Mouse (Mus musculus) kidney, adult 8-10 months (tissue): ENCODE data around the gene Anapc11.
"Not testable (repeated sequence)": the region's sequence is repeated elsewhere in the genome, so short reads cannot be mapped to it uniquely, and the experiment has no call there.

Experiments used
- DNase-seq, 2 experiments: peaks; one replicate each; pipeline ENCODE4 v3.0.0; 2022

The Anapc11 gene

DNA sequence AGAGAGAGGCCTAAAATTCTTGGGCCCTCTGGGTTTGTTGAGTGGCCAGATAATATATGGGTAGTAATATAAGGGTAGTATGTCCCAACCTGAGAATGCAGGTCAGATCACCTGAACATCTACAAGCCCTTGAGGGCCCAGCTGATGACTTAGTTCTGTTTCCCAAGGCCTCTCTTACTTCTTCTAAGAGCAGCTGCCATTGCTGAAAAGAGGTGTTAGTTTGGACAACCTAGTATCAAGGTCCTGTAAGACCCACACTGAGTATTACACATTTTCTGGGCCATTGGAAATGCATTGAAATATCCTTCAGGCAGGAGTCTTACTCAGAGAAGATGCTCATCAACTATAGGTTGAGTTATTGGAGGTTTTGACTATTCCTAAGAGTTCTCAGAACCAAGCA, 22.3 kb upstream of the Anapc11 start:
- DNase-seq = no peak

DNA sequence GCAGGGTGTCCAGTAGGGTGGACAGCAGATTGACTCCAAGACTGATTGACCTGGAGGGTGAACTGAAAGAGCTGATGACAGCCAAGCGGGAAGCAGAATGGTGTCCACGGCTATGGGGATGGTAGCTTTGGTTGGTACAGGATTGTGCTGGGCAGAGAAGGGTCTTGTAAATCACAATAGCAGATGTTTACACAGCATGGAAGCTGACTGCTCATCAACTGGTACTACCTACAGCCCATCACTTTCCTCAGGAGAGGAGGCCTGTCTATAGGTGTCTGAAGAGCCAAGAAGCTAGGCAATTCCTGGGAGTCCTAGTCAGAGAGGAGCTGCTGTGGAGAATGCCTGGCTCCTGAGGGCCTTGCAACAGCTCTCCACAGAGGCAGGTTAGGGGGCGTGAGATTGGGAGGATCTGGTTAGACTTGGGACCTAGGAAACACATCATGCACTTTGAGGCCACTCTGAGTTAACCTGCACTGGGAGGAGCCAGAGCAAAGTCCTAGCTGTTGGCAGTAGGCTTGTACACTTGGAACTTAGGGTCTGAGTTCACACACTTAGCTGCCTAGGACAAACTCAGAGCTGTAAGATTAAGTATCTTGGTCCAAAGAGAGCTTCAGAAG, 21.7 kb upstream of the Anapc11 start:
- DNase-seq = peak; percentile 85 to 91

DNA sequence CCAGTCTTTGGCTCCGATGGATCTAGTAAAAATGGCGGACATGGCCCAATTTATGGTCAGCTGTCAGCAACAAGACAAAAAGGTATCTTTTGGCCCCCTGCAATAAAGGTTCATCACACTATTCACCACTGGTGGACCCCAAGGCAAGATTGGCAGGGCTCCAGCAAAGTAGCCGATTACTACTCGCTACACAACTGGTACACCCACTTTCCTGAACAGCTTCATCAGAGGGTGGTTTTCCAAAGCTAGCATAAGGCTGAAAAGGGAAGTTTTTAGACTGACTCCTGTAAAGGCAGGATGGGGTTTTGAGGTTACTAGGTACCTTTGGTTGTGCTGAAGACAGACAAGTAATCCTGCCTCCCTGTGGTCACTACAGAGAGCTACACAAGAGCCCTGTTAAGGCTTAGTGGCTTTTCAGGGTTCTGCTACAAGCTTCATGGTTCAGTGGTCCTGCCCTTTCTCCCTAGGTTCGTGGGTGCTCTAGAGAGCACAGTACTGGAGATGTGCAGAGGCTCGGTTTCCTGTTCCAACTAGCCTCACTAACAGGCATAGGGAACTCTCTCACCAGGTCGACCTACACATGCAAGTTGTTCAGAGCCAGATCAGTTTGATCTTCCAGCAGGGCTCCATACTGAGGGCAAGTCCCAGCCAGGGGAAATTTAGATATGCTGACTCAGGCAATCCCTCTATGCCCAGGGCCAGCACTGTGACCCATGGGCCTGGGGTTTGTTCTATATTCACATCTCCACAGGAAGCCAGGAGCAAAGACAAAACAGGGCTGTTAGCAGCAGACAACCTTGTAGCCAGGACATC, 20.8 kb upstream of the Anapc11 start:
- DNase-seq = peak; percentile 66 to 75

DNA sequence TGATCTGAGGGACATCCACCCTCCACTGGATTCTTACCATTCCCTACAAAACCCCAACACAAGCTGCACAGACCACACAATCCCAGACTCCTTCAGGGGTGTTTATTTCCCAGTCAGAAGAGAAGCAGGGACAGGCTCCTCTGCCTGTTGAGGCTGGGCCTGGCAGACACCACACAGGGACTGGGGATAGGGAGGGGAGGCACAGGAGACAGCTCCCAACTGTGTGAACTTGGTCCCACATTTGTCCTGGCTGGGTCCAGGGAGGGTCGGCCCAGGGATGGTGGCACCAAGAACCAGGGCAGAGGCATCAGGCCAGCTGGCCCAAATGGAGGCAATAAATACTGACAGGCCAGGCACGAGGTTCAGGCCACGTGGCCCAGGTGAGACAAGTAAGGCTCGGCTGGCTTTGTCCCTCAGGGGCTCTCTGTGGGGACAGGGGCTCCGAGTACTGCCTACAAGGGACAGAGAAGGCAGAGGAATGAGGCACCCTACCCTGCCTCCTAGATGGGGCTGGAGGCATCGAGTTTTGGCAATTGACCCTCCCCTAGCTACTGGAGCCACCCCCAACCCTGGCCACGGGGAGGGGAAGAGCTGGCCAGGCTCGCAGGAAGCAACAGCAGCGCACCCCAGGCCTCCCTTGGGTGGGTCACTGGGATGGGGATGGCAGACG, 20.1 kb upstream of the Anapc11 start:
- DNase-seq = peak; percentile 60

DNA sequence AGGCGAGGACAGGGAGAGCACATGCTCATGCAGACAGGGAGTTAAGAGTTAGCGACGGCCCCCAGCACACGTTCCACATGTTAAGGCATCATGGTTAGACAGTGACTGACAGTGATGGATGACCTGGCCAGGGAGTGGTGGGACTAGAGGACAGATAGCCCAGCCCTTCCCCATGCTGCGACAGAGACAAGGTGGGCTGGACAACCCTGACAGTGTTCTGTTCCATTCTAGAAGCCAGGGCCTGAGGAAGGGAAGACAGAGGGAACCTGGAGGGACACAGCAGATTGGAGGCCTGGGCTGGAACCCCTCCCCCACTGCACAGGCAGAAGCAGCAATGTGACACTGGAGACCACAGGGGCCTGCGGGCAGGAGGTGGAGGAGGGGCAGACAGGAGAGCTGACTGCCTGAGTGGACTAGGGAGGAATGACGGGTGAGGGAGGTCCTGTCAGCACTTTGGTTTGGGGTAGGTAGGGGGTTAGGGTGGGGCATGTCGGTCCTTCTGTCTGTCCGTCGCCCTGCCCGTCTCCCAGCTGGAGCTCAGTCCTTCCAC, 19.5 kb upstream of the Anapc11 start:
- peak in 1 of 2 experiments; percentile 27 for DNase-seq

DNA sequence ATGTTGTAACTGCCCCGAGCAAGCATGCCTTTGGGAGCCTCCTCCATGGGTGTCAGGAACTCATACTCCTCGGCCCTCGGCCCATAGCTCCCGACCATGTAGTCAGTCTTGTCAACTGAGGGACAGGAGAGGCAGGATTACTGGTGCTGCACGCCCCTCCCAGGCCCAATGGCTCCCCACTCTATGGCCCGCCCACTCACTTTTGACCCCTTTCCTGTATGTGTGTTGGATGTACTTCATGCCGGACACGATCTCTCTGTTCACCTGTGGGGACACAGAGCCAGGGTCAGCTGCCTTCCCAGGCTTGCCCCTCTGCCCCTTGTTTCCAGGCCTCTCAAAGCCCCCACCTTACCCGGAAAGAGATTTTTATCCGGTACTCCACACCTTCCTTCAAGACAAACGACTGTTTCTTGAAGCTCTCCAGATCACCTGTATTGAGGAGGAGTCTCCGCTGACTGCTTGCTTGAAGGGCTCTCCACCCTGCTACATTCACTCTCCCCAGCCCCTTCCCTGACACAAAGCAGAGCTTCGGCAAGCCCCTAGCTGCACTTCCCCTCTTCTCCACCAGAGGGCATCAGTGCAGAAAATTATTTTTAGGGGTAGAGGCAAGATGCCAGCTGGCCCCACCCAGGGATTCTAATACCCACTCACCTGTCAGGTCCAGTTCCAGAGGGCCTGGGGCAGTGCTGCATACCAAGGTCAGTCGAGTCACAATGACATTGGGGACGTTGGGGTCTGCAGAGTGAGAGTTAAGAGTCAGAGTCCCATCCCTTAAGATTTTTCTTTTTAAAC, 18.7 kb upstream of the Anapc11 start:
- DNase-seq = peak; percentile 59 to 79

DNA sequence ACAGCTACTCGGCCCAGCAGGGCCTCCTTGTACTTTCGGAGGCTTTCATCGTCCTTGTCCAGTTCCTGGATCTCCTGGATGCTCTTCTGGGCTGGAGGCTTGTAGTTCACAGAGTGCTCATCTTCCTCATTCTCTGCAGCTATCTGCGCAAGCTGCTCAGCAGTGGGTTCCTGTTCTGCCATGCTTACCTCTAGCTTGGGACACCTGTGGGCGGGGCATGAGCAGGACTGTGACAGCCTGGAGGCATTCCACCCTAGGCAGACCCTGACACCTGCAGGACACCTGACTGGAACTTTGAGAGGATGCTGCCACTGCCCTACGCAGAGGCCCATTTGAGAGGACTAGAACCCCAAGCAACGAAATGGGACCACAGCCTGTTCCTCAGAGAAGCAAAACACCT, 18.0 kb upstream of the Anapc11 start:
- DNase-seq = peak; percentile 43 to 49

DNA sequence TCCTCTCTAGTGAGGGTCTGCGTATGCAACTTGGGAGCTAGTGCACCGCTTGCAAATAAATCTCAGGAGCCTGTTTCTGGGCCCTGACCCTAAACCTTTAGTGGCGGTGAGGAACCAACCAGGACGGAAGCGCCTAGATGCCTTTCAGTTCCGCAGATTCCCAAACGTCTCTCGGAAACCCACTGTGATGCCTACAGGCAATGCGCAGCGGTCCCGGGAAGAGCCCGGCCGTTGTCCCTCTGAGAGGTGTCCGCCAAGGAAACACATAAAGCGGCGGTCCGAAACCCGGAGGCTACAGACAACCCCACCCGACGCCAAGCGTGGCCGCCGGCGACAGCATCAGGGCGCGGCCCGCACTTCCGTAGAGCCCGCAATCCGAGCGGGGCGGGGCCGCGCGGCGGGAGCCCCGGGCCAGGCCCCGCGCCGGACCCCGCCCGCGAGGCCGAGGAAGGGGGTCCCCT, 17.3 kb upstream of the Anapc11 start:
- DNase-seq = peak in 1 of 2 experiments; percentile 33

DNA sequence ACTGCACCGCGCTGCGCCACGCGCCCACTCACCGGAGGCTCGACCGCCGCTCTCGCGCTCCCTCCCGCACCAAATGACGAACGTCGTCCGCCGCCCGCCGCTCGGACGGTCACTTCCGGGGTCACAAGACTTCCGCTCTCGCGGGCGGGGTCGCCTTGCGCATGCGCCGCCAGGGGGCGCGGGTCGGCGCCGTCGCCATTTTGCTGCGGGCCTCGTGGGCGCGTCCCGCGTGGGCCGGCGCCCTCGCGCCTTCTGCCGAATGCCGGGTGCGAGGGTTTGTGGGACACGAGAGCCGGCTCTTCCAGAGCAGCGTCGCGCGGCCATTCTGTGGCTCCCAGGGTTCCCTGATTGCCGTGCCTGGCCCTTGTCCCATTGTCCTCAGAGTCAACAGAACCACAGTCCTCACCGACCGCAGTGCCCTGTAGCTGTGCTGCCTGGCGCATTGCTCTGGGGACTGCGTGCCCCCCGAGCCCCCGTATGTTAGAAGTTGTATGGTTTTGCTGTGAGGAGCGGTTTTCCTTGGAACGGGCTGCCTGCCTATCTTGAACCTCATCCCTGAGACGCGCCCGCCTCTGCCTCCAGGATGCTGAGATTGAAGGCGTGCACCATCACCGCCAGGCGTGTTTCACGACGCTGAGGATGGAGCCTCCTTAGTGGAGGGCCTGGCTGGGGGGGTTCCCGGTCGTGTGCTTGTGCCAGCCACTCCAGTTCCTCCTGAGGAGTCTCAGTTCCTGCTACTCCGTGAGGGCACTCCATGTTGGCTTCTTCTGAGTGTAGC, 16.5 kb upstream of the Anapc11 start, which contains the start of gene Arhgdia:
Arhgdia (minus strand) TSS at position 135 of the 778 bp plus-strand sequence.
- peak; percentile 76 to 85 for DNase-seq

DNA sequence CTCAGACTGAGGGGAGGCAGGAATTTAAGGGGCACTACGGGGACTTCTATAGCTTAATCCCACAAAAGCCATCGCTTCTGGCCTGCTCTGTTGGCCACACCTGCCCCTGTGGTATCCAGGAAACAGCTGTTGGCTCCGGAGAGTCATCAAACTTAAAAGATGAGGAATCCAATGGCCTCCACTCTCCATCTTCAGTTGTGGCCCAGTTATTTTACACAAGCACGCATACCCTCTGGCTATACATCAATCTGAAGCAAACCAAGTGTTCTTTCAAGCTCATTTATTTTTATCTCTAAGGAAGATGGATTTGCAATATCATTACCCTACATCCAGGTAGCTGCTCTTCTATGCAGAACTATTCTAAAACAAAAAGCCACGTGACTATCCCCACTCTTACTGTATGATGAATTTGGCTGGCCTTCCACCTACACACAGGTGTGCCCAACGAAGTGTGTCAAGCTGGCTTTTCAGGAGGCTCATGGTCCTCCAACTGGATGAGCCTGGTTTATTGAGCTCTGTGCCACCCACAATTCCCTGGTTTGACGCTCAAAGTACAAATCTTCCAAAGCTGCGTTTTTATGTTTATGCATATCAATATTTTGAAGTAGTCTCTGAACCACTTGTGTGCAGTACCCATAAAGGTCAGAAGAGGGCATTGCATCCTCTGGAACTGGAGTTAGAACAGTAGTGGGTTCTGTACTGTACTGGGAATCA, 15.8 kb upstream of the Anapc11 start:
- peak; percentile 36 to 63 for DNase-seq

DNA sequence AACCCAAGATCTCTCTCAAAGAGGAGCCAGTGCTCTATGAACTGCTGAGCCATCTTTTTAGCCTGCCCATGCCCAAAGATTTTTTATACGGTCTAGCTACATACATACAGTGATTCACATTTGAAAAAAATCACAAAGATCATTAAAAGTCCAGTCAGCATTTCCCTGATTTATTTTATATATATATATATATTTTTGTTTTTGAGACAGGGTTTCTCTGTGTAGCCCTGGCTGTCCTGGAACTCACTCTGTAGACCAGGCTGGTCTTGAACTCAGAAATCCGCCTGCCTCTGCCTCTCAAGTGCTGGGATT, 15.3 kb upstream of the Anapc11 start:
- not testable (repeated sequence) for DNase-seq

DNA sequence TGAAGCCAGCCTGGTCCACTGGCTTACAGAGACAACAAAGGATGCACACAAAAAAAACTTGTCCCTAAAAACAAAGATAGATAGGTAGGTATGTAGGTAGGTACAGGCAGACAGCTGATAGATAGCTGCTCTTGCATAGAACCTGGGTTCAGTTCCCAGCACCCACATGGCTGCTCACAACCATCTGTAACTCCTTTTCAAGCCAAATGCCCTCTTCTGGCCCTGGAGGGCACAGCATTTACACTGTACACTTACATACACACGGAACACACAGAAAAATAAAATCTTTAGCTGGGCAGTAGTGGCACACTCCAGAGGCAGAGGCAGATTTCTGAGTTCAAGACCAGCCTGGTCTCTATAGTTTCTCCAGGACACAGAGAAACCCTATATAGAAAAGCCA, 14.3 kb upstream of the Anapc11 start:
- no peak for DNase-seq

DNA sequence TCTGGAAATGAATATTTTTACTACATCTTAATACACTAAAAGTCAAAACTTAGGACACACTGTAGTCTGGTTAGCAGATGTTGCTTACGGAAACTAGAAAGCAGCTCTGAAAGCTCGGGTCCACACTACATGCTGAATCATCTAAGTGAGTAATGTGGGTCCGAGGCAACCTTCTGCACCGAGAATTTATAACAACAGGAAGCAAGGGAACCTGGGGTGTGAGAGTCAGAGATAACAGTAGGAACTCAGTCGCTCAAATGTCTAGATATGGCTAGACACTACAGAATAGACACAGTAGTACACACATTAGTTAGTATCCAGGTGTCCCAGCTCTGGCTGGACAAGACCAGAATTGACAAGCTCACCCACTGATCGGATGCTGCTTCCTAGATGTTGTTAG, 9.7 kb upstream of the Anapc11 start:
- no peak for DNase-seq

DNA sequence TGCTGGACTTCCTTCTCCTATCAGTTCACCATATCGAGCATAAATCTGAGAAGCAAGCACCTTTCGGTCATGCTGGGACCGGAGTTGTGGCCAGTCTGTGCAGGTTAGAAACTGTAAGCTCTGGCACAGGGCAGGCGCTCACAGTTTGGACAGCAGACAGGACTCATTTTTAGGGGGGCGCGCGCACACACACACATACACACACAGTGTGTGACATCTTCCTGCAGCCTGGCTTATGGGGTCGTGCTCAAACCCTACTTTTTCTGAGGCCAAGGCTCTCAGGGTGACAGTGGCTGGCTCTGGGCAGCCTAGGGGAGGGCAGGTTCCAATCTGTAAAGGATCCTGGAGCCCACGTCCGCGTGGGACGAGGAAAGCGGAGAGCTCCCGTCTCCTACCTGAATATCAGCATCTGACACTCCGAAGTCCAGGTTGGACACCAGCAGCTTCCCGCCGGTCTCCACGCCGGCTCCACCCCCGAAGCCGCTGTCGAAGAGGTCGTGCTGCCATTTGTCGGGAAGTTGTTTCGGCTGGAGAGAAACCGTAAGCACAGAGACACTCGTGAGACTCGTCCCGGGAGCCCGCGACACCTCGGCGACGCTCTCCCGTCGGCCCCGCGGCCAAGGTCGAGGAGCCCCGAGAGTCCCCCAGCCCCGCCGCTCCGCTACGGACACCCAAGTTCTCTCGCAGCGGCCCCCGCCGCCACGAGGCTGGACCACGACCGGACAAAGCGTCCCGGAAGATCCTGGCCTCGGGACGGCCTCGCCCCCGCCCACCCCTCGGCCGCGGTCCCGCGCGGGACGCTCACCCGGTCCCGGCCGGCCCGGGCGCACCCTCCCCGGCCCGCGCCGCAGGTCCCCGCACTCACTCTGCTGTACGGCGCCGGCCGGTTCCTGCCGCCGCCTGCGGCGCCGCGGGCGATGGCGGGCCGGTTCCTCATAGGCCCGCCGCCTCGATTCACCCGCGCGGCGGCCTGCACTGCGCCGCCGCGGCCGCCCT, 683 bp upstream of the Anapc11 start:
- no peak for DNase-seq

DNA sequence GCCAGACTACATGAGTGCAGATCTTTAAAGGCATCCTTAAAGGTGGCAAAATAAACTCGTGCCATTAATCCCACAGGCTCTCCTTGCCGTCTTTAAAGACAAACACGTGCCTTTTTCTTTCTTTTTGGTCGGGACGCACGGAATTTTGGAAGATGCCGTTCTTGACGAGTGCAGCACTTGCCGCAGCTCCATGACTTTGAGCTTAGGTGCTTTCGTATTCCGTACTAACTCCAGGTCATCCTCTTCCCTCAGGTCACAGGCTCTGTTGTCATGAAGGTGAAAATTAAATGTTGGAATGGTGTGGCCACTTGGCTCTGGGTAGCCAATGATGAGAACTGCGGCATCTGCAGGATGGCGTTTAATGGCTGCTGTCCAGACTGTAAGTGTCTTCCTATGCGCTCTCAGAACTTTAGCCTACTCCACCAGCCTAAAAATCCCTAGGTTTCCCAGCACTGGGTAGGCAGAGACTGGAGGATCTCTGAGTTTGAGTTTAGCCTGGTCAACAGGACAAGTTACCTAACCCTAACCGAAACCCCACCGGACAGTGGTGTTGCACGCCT, 849 bp downstream of the Anapc11 start:
- DNase-seq = no peak

DNA sequence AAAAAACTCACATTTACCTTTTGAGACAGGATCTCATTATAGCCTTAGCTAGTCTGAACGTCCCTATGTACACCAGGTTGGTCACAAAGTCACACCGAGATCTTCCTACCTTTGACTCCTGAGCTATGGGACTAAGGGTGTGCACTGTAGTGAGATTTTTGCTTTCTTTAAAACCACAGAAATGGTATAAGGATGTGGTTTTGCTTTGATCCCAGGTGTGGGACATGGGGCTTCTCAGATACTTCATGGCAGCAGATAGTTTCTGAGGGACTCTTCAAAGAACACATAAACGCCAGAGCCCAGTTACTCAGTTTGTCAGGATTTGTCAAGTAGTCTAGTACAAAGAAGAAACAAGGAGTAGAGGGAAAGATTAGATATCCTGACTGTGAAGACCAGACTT, 2.5 kb downstream of the Anapc11 start:
- no peak for DNase-seq

DNA sequence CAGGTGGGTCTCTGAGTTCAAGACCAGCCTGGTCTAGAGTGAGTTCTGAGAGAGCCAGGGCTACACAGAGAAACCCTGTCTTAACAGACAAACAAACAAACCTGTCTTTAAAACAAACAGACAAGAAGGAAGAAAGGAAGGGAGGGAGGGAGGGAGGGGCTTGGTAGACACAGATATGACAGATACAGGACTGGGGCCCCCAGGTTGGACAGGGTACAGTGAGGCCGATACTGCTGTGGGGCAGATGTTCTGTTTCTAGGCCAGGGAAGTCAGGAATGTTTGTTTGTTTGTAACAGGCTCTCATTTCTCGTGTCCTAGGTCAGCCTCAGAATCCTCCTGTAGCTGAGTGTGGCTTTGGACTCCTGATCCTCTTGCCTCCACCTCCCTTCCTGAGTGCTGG, 5.3 kb downstream of the Anapc11 start:
- no peak for DNase-seq

DNA sequence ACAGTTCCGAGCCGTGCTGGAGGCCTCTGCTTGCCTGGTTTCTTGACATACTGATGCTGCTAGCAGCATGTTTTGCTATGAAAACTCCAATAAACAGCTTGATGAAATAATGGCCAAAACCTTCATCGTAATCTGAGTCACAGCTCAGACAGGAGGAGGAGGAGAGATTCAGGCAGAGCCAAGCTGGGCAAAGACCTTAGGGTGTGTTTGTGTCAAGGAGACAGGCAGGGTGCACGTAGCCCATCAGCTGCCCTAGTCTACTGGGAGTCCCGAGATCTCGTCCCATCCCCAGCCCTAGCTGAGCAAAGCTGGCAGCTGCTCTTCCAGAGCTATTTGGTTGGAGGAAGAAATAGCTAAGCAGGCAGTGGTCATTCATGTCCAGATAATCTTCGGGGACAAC, 7.4 kb downstream of the Anapc11 start:
- DNase-seq = no peak

DNA sequence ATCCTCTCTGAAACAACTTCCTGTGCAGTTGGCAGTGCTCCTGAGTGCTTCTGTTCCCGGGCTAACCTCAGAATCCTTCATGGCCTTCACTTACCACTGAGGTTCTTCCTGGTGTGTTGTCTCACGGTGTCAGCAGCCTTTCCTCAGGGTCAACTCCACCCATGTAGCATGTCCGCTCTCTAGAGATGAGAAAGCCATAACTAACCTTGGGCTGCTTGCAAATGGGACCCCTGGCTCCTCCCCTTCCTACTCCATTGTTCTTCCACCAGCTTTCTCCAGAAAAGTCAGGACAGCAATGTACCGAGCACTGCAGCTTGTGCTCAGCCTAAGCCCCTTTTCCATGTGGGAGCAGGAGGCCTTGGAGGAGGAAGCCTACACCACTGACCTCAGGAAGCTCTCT, 8.5 kb downstream of the Anapc11 start:
- DNase-seq = no peak
